Mouse (Mus musculus) urinary bladder, adult 2 months (tissue): Measurements from ENCODE around the gene Fam114a1. TPM values are rescaled to one million over a fixed set of nuclear protein-coding genes. Genes with fewer than 3 reads are reported as not detected.

Experiments
- DNase-seq: peaks from one replicate; pipeline ENCODE4 v3.0.0; 2022; ENCODE audit warnings: low spot score
- polyA plus RNA-seq: library from polyadenylated mRNA; depleted of rRNA; stranded (reverse); fragments of >200 nt; gene quantifications from 2 replicates; pipeline ENCODE4 v1.2.3, GENCODE M21; 2012; rRNA removed

The Fam114a1 gene
- polyA plus RNA-seq, 1 experiment = 73.8 TPM

- no peak for DNase-seq
These were observed 87.7 kb downstream of the Fam114a1 start for GRCm38 (mm10) chr5:65057596-65057995.

DNA sequence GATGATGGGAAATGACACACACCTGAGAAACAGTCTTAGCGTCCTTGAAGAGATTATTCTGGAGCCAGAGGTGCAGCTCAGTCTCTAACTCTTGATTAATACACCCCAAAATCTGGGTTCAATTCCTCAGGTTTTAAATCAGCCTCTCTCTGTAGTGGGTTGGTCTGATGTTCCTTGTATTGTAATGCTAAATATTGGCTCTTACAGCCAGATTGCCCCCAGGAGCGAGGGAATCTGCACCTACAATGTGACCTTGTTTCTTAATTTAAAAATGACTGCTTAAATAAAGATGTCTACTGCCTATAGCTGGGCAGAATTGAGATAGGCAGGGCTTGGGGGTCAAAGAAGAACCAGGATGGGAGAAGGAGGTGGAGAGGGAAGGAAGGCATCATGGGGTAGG is 89.9 kb downstream of the Fam114a1 start:
- no peak for DNase-seq

DNA sequence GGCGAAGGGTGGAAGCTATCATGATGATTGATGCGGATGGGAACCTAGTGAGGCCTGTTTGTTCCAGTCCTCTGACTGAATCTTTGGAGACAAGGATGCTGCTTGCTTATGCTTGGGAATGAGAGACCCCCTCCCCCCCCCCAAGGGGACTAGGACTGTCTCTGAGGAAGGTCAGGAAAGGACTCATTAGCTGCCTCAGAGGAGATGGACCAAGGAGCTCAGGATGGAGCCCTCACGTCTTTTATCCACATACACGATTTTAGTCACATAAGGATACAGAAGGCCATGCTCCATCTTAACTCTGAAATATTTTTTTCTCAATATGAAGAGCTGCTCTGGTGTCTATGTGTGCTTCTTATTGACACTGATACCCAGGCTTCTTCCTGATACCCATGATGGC is 92.4 kb downstream of the Fam114a1 start:
- no peak for DNase-seq

- DNase-seq = no peak
These were observed 93.4 kb downstream of the Fam114a1 start for GRCm38 (mm10) chr5:65063266-65063665.

- no peak for DNase-seq
These were observed 98.3 kb downstream of the Fam114a1 start for GRCm38 (mm10) chr5:65068166-65068565.

- no peak for DNase-seq
These were observed 100.0 kb downstream of the Fam114a1 start for GRCm38 (mm10) chr5:65069872-65070271.

- no peak for DNase-seq
These were observed 101.8 kb downstream of the Fam114a1 start for GRCm38 (mm10) chr5:65071689-65072118.

DNA sequence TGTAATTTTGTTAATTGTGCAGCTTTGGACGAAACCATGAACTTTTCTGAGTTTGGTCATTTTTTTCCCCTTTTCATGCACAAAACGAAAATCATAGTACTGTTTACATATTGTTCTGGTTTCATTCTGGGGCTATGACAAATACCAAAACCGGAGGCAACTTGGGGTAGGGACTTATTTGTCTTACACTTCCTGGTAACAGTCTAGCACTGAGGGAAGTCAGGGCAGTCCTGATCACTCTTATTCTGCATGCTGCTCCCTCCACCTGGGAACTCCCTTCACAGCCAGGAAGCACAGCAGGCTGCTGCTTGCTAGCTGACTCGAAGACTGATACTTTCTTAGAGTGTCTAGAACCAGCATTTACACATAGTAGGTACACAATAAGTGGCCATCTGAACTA is 103.4 kb downstream of the Fam114a1 start:
- DNase-seq = no peak

DNA sequence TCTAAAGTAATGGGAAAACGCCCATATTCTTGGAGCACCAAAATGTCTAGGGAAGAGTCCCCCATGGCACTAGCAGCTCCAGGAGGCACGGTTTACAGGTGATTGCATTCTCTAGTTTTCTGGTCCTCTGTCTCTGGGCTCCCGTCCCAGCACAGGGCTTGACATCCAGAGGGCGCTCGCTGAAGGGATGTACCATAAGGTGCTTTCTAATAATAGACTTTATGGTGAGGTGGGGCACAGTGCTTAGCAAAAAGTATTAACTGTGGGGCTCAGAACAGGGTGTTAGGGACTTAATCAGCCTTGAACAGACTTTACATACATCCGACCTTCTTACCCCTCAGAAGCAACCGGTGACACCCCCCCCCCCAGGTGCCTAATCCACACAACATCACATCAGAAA is 104.8 kb downstream of the Fam114a1 start:
- DNase-seq = no peak

DNA sequence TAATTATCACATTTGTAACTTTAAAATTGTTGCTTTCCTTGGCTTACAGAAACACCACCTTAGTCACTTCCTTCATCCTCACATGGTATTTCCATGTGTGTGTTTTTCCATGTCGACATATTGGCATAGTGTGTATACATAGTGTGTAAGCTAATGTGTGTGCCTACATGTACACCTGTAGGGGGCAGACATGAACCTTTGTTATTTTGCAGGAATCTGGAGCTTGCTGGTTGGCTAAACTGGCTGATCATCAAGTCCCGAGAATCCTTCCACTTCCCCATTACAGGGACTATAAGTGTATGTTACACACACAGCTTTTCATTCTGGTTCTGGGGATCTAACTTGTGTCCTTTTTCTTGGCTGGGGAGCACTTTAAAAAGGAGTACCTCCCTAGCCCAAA is 106.2 kb downstream of the Fam114a1 start:
- DNase-seq = no peak

GRCm38 (mm10) chr5:65076748-65077147 is 106.9 kb downstream of the Fam114a1 start:
- DNase-seq = no peak

GRCm38 (mm10) chr5:65078081-65078480 is 108.2 kb downstream of the Fam114a1 start:
- DNase-seq = no peak

DNA sequence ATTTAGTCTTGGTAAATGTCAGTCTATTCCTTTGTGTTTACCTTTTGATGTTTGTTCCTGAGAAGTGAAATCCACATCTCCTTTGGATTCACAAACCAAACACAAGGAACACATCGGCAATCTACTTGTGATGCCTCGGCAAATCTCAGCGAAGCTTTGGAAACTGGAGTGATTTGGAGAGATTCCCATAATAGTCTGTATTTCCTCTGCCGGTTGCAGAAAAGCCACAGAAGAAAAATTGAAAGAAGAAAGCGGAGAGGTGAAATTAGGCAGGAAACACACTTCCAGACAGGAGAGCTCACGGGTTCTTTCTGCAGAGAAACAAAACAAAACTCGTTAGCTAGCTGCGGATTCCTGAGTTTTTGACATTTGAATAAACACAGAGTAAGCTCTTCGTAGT is 110.0 kb downstream of the Fam114a1 start:
- no peak for DNase-seq

DNA sequence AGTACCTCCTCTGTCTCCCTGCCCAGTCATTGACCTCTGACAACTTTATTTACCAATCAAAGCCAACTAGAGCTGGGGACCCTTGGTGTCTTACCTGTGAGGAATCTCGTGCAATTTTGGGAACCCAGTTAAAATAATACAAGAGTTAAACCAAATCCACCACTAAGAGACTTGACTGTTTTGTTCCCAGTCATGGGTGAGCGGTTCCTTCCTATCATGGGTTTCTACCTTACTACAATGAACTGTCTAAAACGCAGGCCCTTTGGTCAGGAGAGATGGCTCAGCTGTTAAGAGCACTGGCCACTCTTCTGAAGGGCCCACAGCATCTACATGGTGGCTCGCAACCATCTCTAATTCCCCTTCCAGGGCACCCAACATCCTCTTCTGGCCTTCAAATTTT is 112.0 kb downstream of the Fam114a1 start:
- no peak for DNase-seq

- DNase-seq = no peak
These were observed 116.7 kb downstream of the Fam114a1 start for GRCm38 (mm10) chr5:65086522-65086921.

- no peak for DNase-seq
These were observed 119.8 kb downstream of the Fam114a1 start for GRCm38 (mm10) chr5:65089707-65090106.

DNA sequence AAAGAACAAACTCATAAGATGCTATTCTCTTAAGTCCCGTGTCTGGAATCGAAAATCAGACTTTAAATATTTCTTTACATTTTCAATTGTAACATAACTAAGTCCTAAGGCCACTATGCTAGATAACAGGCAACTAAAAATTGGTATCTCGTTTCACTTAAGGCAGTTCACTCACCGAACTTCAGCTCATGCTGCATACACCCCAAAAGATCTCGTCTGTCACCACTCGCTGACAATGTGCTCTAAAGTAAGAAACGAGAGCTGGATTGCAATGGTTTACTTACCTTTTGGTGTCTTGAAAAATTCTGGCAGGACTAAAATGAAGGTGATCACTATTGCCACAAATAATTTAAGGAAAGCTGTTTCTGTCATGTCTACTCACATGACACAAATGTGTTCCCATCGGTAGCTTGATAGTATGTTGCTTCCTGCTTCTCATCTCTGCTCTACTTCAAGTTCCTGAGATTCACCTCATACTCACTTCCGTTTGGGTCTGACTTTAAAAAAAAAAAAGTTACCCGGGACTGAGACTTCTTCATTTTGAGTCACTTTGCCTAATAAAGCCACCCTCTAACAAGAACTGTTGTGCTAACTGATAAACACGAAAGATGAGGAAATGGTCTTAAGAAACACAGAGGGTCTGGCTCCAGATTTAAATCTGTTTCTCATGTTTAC is 121.5 kb downstream of the Fam114a1 start:
- DNase-seq = no peak

Other genes starting within 250 kb of the Fam114a1 start
- gene Klf3, start 166.7 kb upstream of the Fam114a1 start, polyA plus RNA-seq = 55.4 and 59.6 TPM in 2 replicates
- gene Tlr1, start 36.5 kb upstream of the Fam114a1 start, polyA plus RNA-seq = 3.0 and 3.1 TPM in 2 replicates
- gene Tlr6, start 10.0 kb upstream of the Fam114a1 start, polyA plus RNA-seq = 1.7 and 1.8 TPM in 2 replicates
- 0.56 and 0.81 TPM in 2 replicates for gene Tmem156, start 122.1 kb downstream of the Fam114a1 start, polyA plus RNA-seq
- gene Klhl5, start 137.5 kb downstream of the Fam114a1 start, polyA plus RNA-seq = 40.9 and 41.7 TPM in 2 replicates
- 9.9 and 10.3 TPM in 2 replicates for gene Wdr19, start 229.6 kb downstream of the Fam114a1 start, polyA plus RNA-seq